17 mouse cellular contexts compared by ENCODE assay signal in the genomic region with DNA sequence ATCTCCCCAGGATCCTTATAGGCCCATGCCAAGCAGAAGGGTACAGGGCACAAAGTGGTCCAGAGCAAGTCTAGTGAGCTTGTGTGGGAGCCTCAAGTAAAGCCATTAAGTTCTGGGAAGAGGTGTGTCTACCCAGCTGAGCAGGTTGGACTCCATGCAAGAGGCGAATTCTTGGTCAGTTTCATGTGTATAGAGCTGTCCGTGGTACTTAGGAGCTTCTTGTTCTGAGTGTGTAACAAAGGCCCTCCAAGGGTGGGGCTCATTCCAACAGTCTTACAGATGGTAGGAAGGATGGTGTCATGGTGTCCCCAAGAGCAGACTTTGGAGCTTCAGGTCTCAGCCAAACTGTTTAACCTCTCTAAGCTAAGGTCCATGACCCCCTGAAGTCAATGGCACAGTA.
DNase-seq lines count a peak whose midpoint lies in the region; ATAC-seq and TF ChIP-seq lines count a peak whose summit lies in the region.
"Had no signal": no experiment of that assay in that cellular context is flagged by ENCODE, and none has a peak within 500 bp of the region (broad histone marks: within the 10 kb centered on the region; RNA-seq: fewer than 3 reads in every experiment).

No protein-coding gene starts in this region.

- no peak for TF ChIP-seq RAD21 in MEL (IDR thresholded peaks at IDR 0.05; ENCODE audit: low read depth, low read length)

- no peak for TF ChIP-seq CTCF in MEL (IDR thresholded peaks at IDR 0.05 in 2 of 3, conservative IDR thresholded peaks at IDR 0.05 in 1 of 3; ENCODE audit: control insufficient read depth in 1 of 3, insufficient read depth in 1 of 3, low read depth in 2 of 3, low read length in 3 of 3, poor library complexity in 1 of 3, severe bottlenecking in 1 of 3)

- no peaks in the 10 kb centered on the region for H3K9me3 ChIP-seq in hindbrain, embryonic 11.5 days (ENCODE audit: control insufficient read depth, low read length)
- no peaks in the 10 kb centered on the region for H3K9me3 ChIP-seq in hindbrain, embryonic 13.5 days
- H3K9me3 ChIP-seq in MEL (replicated peaks; ENCODE audit: insufficient read depth, low read length): no peaks in the 10 kb centered on the region
- no peaks in the 10 kb centered on the region for H3K9me3 ChIP-seq in embryonic facial prominence, embryonic 15.5 days (replicated peaks)
- H3K9me3 ChIP-seq: embryonic facial prominence, embryonic 12.5 days; heart, embryonic 10.5 days; liver, embryonic 12.5 days; stomach, embryonic 15.5 days had no signal

- ATAC-seq in hindbrain, embryonic 11.5 days (ENCODE audit: low FRiP score): no peak
- no peak for ATAC-seq in hindbrain, embryonic 13.5 days (ENCODE audit: low FRiP score)
- peak; percentile 43; the same call in 1 of the 2 replicates for ATAC-seq in embryonic facial prominence, embryonic 15.5 days (ENCODE audit: insufficient number of reproducible peaks, low FRiP score, low TSS enrichment, low read depth)
- ATAC-seq: inflammation-experienced regulatory T-cells, adult 6 months; liver, embryonic 12.5 days had no signal

- no peak overlapping the region for H3K4me2 ChIP-seq in hindbrain, embryonic 11.5 days (replicated peaks; ENCODE audit: low read depth, low read length)
- no peak overlapping the region for H3K4me2 ChIP-seq in hindbrain, embryonic 13.5 days
- H3K4me2 ChIP-seq in embryonic facial prominence, embryonic 15.5 days (replicated peaks): no peak overlapping the region
- H3K4me2 ChIP-seq: embryonic facial prominence, embryonic 12.5 days; liver, embryonic 12.5 days; stomach, embryonic 15.5 days had no signal

- H3K27ac ChIP-seq in hindbrain, embryonic 11.5 days (ENCODE audit: low read depth, low read length): no peak overlapping the region
- no peak overlapping the region for H3K27ac ChIP-seq in hindbrain, embryonic 13.5 days
- no peak overlapping the region for H3K27ac ChIP-seq in MEL (ENCODE audit: control insufficient read depth, low read depth, low read length)
- H3K27ac ChIP-seq in embryonic facial prominence, embryonic 15.5 days (replicated peaks): no peak overlapping the region
- H3K27ac ChIP-seq: embryonic facial prominence, embryonic 12.5 days; heart, embryonic 10.5 days; liver, embryonic 12.5 days; stomach, embryonic 15.5 days had no signal

- TF ChIP-seq POLR2A in MEL (IDR thresholded peaks at IDR 0.05; ENCODE audit: control insufficient read depth in 1 of 2, insufficient read depth in 1 of 2, low read depth in 1 of 2, low read length in 2 of 2, poor library complexity in 1 of 2): no peak

- no peaks in the 10 kb centered on the region for H3K27me3 ChIP-seq in hindbrain, embryonic 11.5 days (ENCODE audit: control insufficient read depth, insufficient read depth, low read length)
- H3K27me3 ChIP-seq in hindbrain, embryonic 13.5 days: 0 out of 2 replicates have a peak, but pooled peaks cover 4% of the 10 kb centered on the region
- no peaks in the 10 kb centered on the region for H3K27me3 ChIP-seq in MEL (ENCODE audit: control insufficient read depth in 1 of 2, insufficient read depth in 2 of 2, low read length in 2 of 2)
- no peaks in the 10 kb centered on the region for H3K27me3 ChIP-seq in embryonic facial prominence, embryonic 15.5 days
- H3K27me3 ChIP-seq: embryonic facial prominence, embryonic 12.5 days; liver, embryonic 12.5 days; stomach, embryonic 15.5 days had no signal

- no peaks in the 10 kb centered on the region for H3K4me1 ChIP-seq in hindbrain, embryonic 11.5 days (replicated peaks; ENCODE audit: control insufficient read depth, insufficient read depth, low read length)
- H3K4me1 ChIP-seq in hindbrain, embryonic 13.5 days (replicated peaks): peaks cover 13% of the 10 kb centered on the region
- no peaks in the 10 kb centered on the region for H3K4me1 ChIP-seq in MEL (ENCODE audit: control insufficient read depth in 1 of 2, insufficient read depth in 2 of 2, low read length in 2 of 2)
- no peaks in the 10 kb centered on the region for H3K4me1 ChIP-seq in embryonic facial prominence, embryonic 15.5 days
- H3K4me1 ChIP-seq: embryonic facial prominence, embryonic 12.5 days; heart, embryonic 10.5 days; liver, embryonic 12.5 days; stomach, embryonic 15.5 days had no signal

- no peaks in the 10 kb centered on the region for H3K79me2 ChIP-seq in MEL (ENCODE audit: control insufficient read depth, insufficient read depth, low read length, poor library complexity)

- no peak for TF ChIP-seq EP300 in MEL (IDR thresholded peaks at IDR 0.05; ENCODE audit: low read depth in 1 of 2, low read length in 2 of 2)

- 69% methylated on average over 2 of the region's 2 CpGs for whole genome bisulfite sequencing in hindbrain, embryonic 11.5 days
- WGBS in hindbrain, embryonic 13.5 days: 78% methylated on average over 2 of the region's 2 CpGs
- WGBS in embryonic facial prominence, embryonic 15.5 days: 53% methylated on average over 2 of the region's 2 CpGs

- peak; percentile 13 for DNase-seq in hindbrain, embryonic 11.5 days (ENCODE audit: low spot score)
- DNase-seq in 416B (ENCODE audit: low read depth) (peak; percentile 25), MEL (ENCODE audit: low read depth, low spot score) (peak; percentile 4)
- DNase-seq in ovary, postnatal 14 days (ENCODE audit: low spot score): no peak
- no peak for DNase-seq in right cerebral cortex, postnatal 4 days
- no peak for DNase-seq in heart, adult 18-20 months
- DNase-seq: adrenal gland, postnatal 10 days; cerebellum, adult 2 months; gastrocnemius, postnatal 14 days; spleen, adult 18-20 months had no signal

- no peaks in the 10 kb centered on the region for H3K36me3 ChIP-seq in hindbrain, embryonic 11.5 days (ENCODE audit: control insufficient read depth, insufficient read depth, low read length)
- H3K36me3 ChIP-seq in hindbrain, embryonic 13.5 days: no peaks in the 10 kb centered on the region
- no peaks in the 10 kb centered on the region for H3K36me3 ChIP-seq in MEL (ENCODE audit: control insufficient read depth in 1 of 2, insufficient read depth in 2 of 2, low read length in 2 of 2)
- H3K36me3 ChIP-seq in embryonic facial prominence, embryonic 15.5 days: no peaks in the 10 kb centered on the region
- H3K36me3 ChIP-seq: embryonic facial prominence, embryonic 12.5 days; heart, embryonic 10.5 days; liver, embryonic 12.5 days; stomach, embryonic 15.5 days had no signal

- no peak overlapping the region for H3K9ac ChIP-seq in hindbrain, embryonic 11.5 days (ENCODE audit: low read depth, low read length)
- no peak overlapping the region for H3K9ac ChIP-seq in hindbrain, embryonic 13.5 days
- H3K9ac ChIP-seq in MEL (ENCODE audit: control insufficient read depth, low read depth, low read length, poor library complexity, severe bottlenecking): no peak overlapping the region
- H3K9ac ChIP-seq in embryonic facial prominence, embryonic 15.5 days: no peak overlapping the region
- H3K9ac ChIP-seq: embryonic facial prominence, embryonic 12.5 days; liver, embryonic 12.5 days; stomach, embryonic 15.5 days had no signal

- H3K4me3 ChIP-seq in hindbrain, embryonic 11.5 days (ENCODE audit: low read depth, low read length): no peak overlapping the region
- no peak overlapping the region for H3K4me3 ChIP-seq in hindbrain, embryonic 13.5 days
- no peak overlapping the region for H3K4me3 ChIP-seq in MEL (ENCODE audit: control insufficient read depth in 1 of 2, insufficient read depth in 1 of 2, low read depth in 2 of 2, low read length in 2 of 2)
- H3K4me3 ChIP-seq in embryonic facial prominence, embryonic 15.5 days (replicated peaks): no peak overlapping the region
- H3K4me3 ChIP-seq: embryonic facial prominence, embryonic 12.5 days; heart, embryonic 10.5 days; liver, embryonic 12.5 days; stomach, embryonic 15.5 days had no signal

TF ChIP-seq in MEL, 35 proteins besides CTCF, POLR2A, EP300 and RAD21:
- no peak for TF ChIP-seq UBTF (IDR thresholded peaks at IDR 0.05; ENCODE audit: borderline replicate concordance, insufficient read depth, low read depth, low read length)
- no peak for TF ChIP-seq TAL1 (IDR thresholded peaks at IDR 0.05; ENCODE audit: low read length)
- TF ChIP-seq NELFE (IDR thresholded peaks at IDR 0.05; ENCODE audit: low read depth, low read length): no peak
- no peak for TF ChIP-seq GATA1 (IDR thresholded peaks at IDR 0.05; ENCODE audit: low read depth, low read length)
- TF ChIP-seq MYC (IDR thresholded peaks at IDR 0.05; ENCODE audit: low read depth, low read length): no peak
- TF ChIP-seq POLR2AphosphoS2 (IDR thresholded peaks at IDR 0.05; ENCODE audit: low read length): no peak

Comparison
In these comparisons a context has a peak if more than half of its experiments do, and no peak if none do; other contexts are left out.
1. DNase-seq: peak in hindbrain, embryonic 11.5 days (single experiment), 416B (single experiment) and MEL (single experiment); none in ovary, postnatal 14 days (single experiment), right cerebral cortex, postnatal 4 days (single experiment) and heart, adult 18-20 months (0 of 2).